Comparison of ENCODE assay signal across 22 mouse cellular contexts in genomic region chr10:128505974-128506373, GRCm38 (mm10). TPM values are rescaled to one million over a fixed set of nuclear protein-coding genes. Genes with fewer than 3 reads are reported as not detected.
DNase-seq lines count a peak whose midpoint lies in the region; ATAC-seq and TF ChIP-seq lines count a peak whose summit lies in the region.
"Had no signal": no experiment of that assay in that cellular context is flagged by ENCODE, and none has a peak within 500 bp of the region (broad histone marks: within the 10 kb centered on the region; RNA-seq: fewer than 3 reads in every experiment).

No protein-coding gene starts in this region.

- H3K27ac ChIP-seq in forebrain, embryonic 11.5 days (ENCODE audit: low read depth, low read length), result no peak overlapping the region
- H3K27ac ChIP-seq in forebrain, embryonic 15.5 days (replicated peaks), result no peak overlapping the region
- H3K27ac ChIP-seq in layer of hippocampus, adult 2 months, result no peak overlapping the region
- 0 out of 2 replicates have a peak overlapping the region, but pooled peaks have one; percentile 7 for H3K27ac ChIP-seq in brown adipose tissue, adult 24 weeks (replicated peaks; ENCODE audit: low read depth, low read length)
- H3K27ac ChIP-seq: forebrain, embryonic 12.5 days; heart, adult 2 months; heart, embryonic 15.5 days; macrophage; midbrain, embryonic 10.5 days had no signal

- H3K9ac ChIP-seq in forebrain, embryonic 11.5 days (ENCODE audit: low read length), result no peak overlapping the region
- H3K9ac ChIP-seq in forebrain, embryonic 15.5 days (replicated peaks), result no peak overlapping the region
- H3K9ac ChIP-seq: forebrain, embryonic 12.5 days; heart, embryonic 15.5 days; lung, embryonic 14.5 days had no signal

- H3K4me2 ChIP-seq in forebrain, embryonic 11.5 days (ENCODE audit: low read depth, low read length, severe bottlenecking), result no peak overlapping the region
- H3K4me2 ChIP-seq in forebrain, embryonic 15.5 days (replicated peaks), result no peak overlapping the region
- H3K4me2 ChIP-seq: forebrain, embryonic 12.5 days; heart, embryonic 15.5 days; lung, embryonic 14.5 days had no signal

- no peak for ATAC-seq in forebrain, embryonic 11.5 days (replicated peaks; ENCODE audit: low FRiP score)
- ATAC-seq in forebrain, embryonic 15.5 days (replicated peaks), result no peak
- ATAC-seq: CD4-positive, CD25-positive, alpha-beta regulatory T cell, adult 4 months; inflammation-experienced regulatory T-cells, adult 6 months had no signal

- peak; percentile 25; the same call in 1 of the 2 replicates for TF ChIP-seq CTCF in layer of hippocampus, adult 2 months (conservative IDR thresholded peaks at IDR 0.05)
- peak; percentile 18; the same call in 1 of the 2 replicates for TF ChIP-seq CTCF in E14TG2a.4 (conservative IDR thresholded peaks at IDR 0.05; ENCODE audit: low read length)

- H3K36me3 ChIP-seq in forebrain, embryonic 11.5 days (ENCODE audit: control insufficient read depth, insufficient read depth, low read length), result no peaks in the 10 kb centered on the region
- H3K36me3 ChIP-seq in forebrain, embryonic 15.5 days, result no peaks in the 10 kb centered on the region
- H3K36me3 ChIP-seq in E14TG2a.4 (ENCODE audit: insufficient read depth, low read length), result peaks cover 12% of the 10 kb centered on the region

- H3K4me3 ChIP-seq in forebrain, embryonic 11.5 days (ENCODE audit: low read depth, low read length), result no peak overlapping the region
- H3K4me3 ChIP-seq in forebrain, embryonic 15.5 days, result no peak overlapping the region
- H3K4me3 ChIP-seq in layer of hippocampus, adult 2 months, result no peak overlapping the region
- no peak overlapping the region for H3K4me3 ChIP-seq in E14TG2a.4 (replicated peaks; ENCODE audit: low read length)
- no peak overlapping the region for H3K4me3 ChIP-seq in brown adipose tissue, adult 24 weeks (ENCODE audit: insufficient read depth, low read depth, low read length)
- H3K4me3 ChIP-seq: forebrain, embryonic 12.5 days; heart, adult 2 months; heart, embryonic 15.5 days; midbrain, embryonic 10.5 days had no signal

- no peaks in the 10 kb centered on the region for H3K9me3 ChIP-seq in forebrain, embryonic 11.5 days (ENCODE audit: control insufficient read depth, low read length)
- no peaks in the 10 kb centered on the region for H3K9me3 ChIP-seq in forebrain, embryonic 15.5 days
- no peaks in the 10 kb centered on the region for H3K9me3 ChIP-seq in E14TG2a.4 (ENCODE audit: low read length)
- H3K9me3 ChIP-seq: forebrain, embryonic 12.5 days; heart, embryonic 15.5 days; midbrain, embryonic 10.5 days had no signal

- H3K4me1 ChIP-seq in forebrain, embryonic 11.5 days (replicated peaks; ENCODE audit: control insufficient read depth, insufficient read depth, low read length), result no peaks in the 10 kb centered on the region
- H3K4me1 ChIP-seq in forebrain, embryonic 15.5 days, result no peaks in the 10 kb centered on the region
- peaks cover 48% of the 10 kb centered on the region for H3K4me1 ChIP-seq in E14TG2a.4 (replicated peaks; ENCODE audit: low read depth, low read length)
- H3K4me1 ChIP-seq in brown adipose tissue, adult 24 weeks (ENCODE audit: control insufficient read depth, insufficient read depth, insufficient read length, low read length), result peaks cover 9% of the 10 kb centered on the region
- H3K4me1 ChIP-seq: forebrain, embryonic 12.5 days; midbrain, embryonic 10.5 days had no signal

- no peaks in the 10 kb centered on the region for H3K27me3 ChIP-seq in forebrain, embryonic 11.5 days (ENCODE audit: control insufficient read depth, insufficient read depth, low read length)
- no peaks in the 10 kb centered on the region for H3K27me3 ChIP-seq in forebrain, embryonic 15.5 days
- no peaks in the 10 kb centered on the region for H3K27me3 ChIP-seq in E14TG2a.4 (ENCODE audit: insufficient read depth, low read length)
- H3K27me3 ChIP-seq: forebrain, embryonic 12.5 days; heart, embryonic 15.5 days had no signal

- peak; percentile 50 for DNase-seq in forebrain, embryonic 11.5 days (ENCODE audit: low spot score)
- DNase-seq in layer of hippocampus, adult 2 months (ENCODE audit: low spot score in 2 of 2), result no peak
- DNase-seq in layer of hippocampus, adult 18-20 months (ENCODE audit: low spot score in 2 of 2), result no peak
- no peak for DNase-seq in retina, embryonic 14.5 days (ENCODE audit: low spot score)
- no peak for DNase-seq in cerebellum, adult 9-10 months
- DNase-seq: adrenal gland, postnatal 14 days; cerebellum, adult 18-20 months; gastrocnemius, postnatal 10 days; heart, adult 2 months; layer of hippocampus, postnatal 36 days; lung, embryonic 14.5 days; right cerebral cortex, postnatal 4 days had no signal

- 92% methylated on average over 14 of the region's 14 CpGs for WGBS in forebrain, embryonic 11.5 days
- 92% methylated on average over 14 of the region's 14 CpGs for WGBS in forebrain, embryonic 15.5 days

RNA-seq across cellular contexts. Expression of gene Myl6b, which starts 7.5 kb away (rescaled TPM):
- 3.0 and 3.4 TPM in 2 replicates for polyA plus RNA-seq in forebrain, embryonic 11.5 days (2014; fragmentation: Nextera tagmentation; extraction: Ambion mirVana)
- 4.7 and 5.6 TPM in 2 replicates for polyA plus RNA-seq in forebrain, embryonic 15.5 days (2015; fragmentation: Nextera tagmentation; extraction: Ambion mirVana)
- total RNA-seq in layer of hippocampus, adult 2 months (2021), result 10 to 100 TPM; 18.5 to 21.1 TPM
- 10 to 100 TPM; 20.7 to 21.2 TPM for total RNA-seq in layer of hippocampus, adult 18-20 months (2021)
- polyA plus RNA-seq in brown adipose tissue, adult 24 weeks (2012; ENCODE audit: insufficient read depth, insufficient read length, missing spikeins), result 13.5 and 24.5 TPM in 2 replicates
- total RNA-seq: monocyte, adult 5-6 weeks had no signal

RNA-seq across cellular contexts. Expression of gene Myl6, which starts 12.0 kb away (rescaled TPM):
- polyA plus RNA-seq in forebrain, embryonic 11.5 days (2014; fragmentation: Nextera tagmentation; extraction: Ambion mirVana), result 620 and 659 TPM in 2 replicates
- 682 and 697 TPM in 2 replicates for polyA plus RNA-seq in forebrain, embryonic 15.5 days (2015; fragmentation: Nextera tagmentation; extraction: Ambion mirVana)
- total RNA-seq in layer of hippocampus, adult 2 months (2021), result 100 to 1,000 TPM; 519 to 544 TPM
- total RNA-seq in layer of hippocampus, adult 18-20 months (2021), result 100 to 1,000 TPM; 526 to 539 TPM
- polyA plus RNA-seq in brown adipose tissue, adult 24 weeks (2012; ENCODE audit: insufficient read depth, insufficient read length, missing spikeins), result 1,414 and 1,508 TPM in 2 replicates

RNA-seq across cellular contexts. Expression of gene Esyt1, which starts 19.7 kb away (rescaled TPM):
- polyA plus RNA-seq in forebrain, embryonic 11.5 days (2014; fragmentation: Nextera tagmentation; extraction: Ambion mirVana), result 15.2 and 18.1 TPM in 2 replicates
- 6.8 and 7.6 TPM in 2 replicates for polyA plus RNA-seq in forebrain, embryonic 15.5 days (2015; fragmentation: Nextera tagmentation; extraction: Ambion mirVana)
- 1 to 10 TPM; 5.5 TPM for total RNA-seq in layer of hippocampus, adult 2 months (2021)
- total RNA-seq in layer of hippocampus, adult 18-20 months (2021), result 1 to 10 TPM; 6.2 to 6.3 TPM
- polyA plus RNA-seq in brown adipose tissue, adult 24 weeks (2012; ENCODE audit: insufficient read depth, insufficient read length, missing spikeins), result 31.6 and 35.5 TPM in 2 replicates

RNA-seq across cellular contexts. Expression of gene Zc3h10, which starts 41.6 kb away (rescaled TPM):
- 16.3 and 17.5 TPM in 2 replicates for polyA plus RNA-seq in forebrain, embryonic 11.5 days (2014; fragmentation: Nextera tagmentation; extraction: Ambion mirVana)
- polyA plus RNA-seq in forebrain, embryonic 15.5 days (2015; fragmentation: Nextera tagmentation; extraction: Ambion mirVana), result 22.8 and 24.5 TPM in 2 replicates
- total RNA-seq in layer of hippocampus, adult 2 months (2021), result 10 to 100 TPM; 12.2 to 14.3 TPM
- 10 to 100 TPM; 13.6 to 15.6 TPM for total RNA-seq in layer of hippocampus, adult 18-20 months (2021)
- polyA plus RNA-seq in brown adipose tissue, adult 24 weeks (2012; ENCODE audit: insufficient read depth, insufficient read length, missing spikeins), result 4.7 TPM in 2 replicates

RNA-seq across cellular contexts. Expression of gene Rpl41, which starts 43.1 kb away (rescaled TPM):
- 3,049 and 3,079 TPM in 2 replicates for polyA plus RNA-seq in forebrain, embryonic 11.5 days (2014; fragmentation: Nextera tagmentation; extraction: Ambion mirVana)
- 2,336 and 2,513 TPM in 2 replicates for polyA plus RNA-seq in forebrain, embryonic 15.5 days (2015; fragmentation: Nextera tagmentation; extraction: Ambion mirVana)
- total RNA-seq in layer of hippocampus, adult 2 months (2021), result 1,000 to 10,000 TPM; 1,438 to 1,486 TPM
- total RNA-seq in layer of hippocampus, adult 18-20 months (2021), result 1,000 to 10,000 TPM; 1,532 to 1,582 TPM
- polyA plus RNA-seq in brown adipose tissue, adult 24 weeks (2012; ENCODE audit: insufficient read depth, insufficient read length, missing spikeins), result 1,628 and 2,018 TPM in 2 replicates
